Mouse (Mus musculus) kidney, postnatal 0 days (tissue): ENCODE results near the gene Trp53inp2. TPM values are rescaled to one million over a fixed set of nuclear protein-coding genes. Genes with fewer than 3 reads are reported as not detected.

ENCODE experiments used
- ATAC-seq: fragments of 200-750 bp; cut with Nextera tagmentation; replicated peaks from 2 replicates; pipeline ENCODE4 v1.8.0; 2017; ENCODE audit warnings: low read depth, moderate number of reproducible peaks, moderate TSS enrichment, moderate library complexity; ENCODE audit not compliant: low FRiP score
- DNase-seq: peaks from one replicate; pipeline ENCODE4 v3.0.0-alpha.2; 2016; ENCODE audit warnings: low spot score
- H3K27ac ChIP-seq: fragments of 300-500 bp; sonication (generic); 2 replicates; pipeline ENCODE4 v1.5.1; 2014; ENCODE audit warnings: mild to moderate bottlenecking
- H3K27me3 ChIP-seq: fragments of 300-500 bp; sonication (generic); 2 replicates; pipeline ENCODE4 v1.6.1; 2014; ENCODE audit warnings: low read length, mixed read lengths; ENCODE audit not compliant: insufficient read depth
- H3K36me3 ChIP-seq: fragments of 300-500 bp; sonication (generic); 2 replicates; pipeline ENCODE4 v1.6.1; 2014; ENCODE audit warnings: low read length, mixed read lengths; ENCODE audit not compliant: insufficient read depth
- H3K4me1 ChIP-seq: fragments of 300-500 bp; sonication (generic); replicated peaks from 2 replicates; pipeline ENCODE4 v1.6.1; 2014; ENCODE audit warnings: antibody characterized with exemption, low read length, mixed read lengths; ENCODE audit not compliant: insufficient read depth
- H3K4me2 ChIP-seq: fragments of 300-500 bp; sonication (generic); 2 replicates; pipeline ENCODE4 v1.6.1; 2014; ENCODE audit warnings: mild to moderate bottlenecking, low read length, moderate library complexity, mixed read lengths
- H3K4me3 ChIP-seq: fragments of 300-500 bp; sonication (generic); replicated peaks from 2 replicates; pipeline ENCODE4 v1.5.1; 2014; ENCODE audit warnings: low read depth, low read length
- H3K9ac ChIP-seq: fragments of 300-500 bp; sonication (generic); 2 replicates; pipeline ENCODE4 v1.6.1; 2014; ENCODE audit warnings: low read depth, low read length
- H3K9me3 ChIP-seq: fragments of 300-500 bp; sonication (generic); replicated peaks from 2 replicates; pipeline ENCODE4 v1.6.1; 2016; ENCODE audit warnings: low read length, inconsistent platforms, mixed read lengths
- CTCF ChIP-seq: IDR thresholded peaks from 2 replicates; pipeline ENCODE4 v1.5.1; 2016; ENCODE audit warnings: antibody characterized with exemption, low read depth, mild to moderate bottlenecking, moderate library complexity
- WGBS: fragments of 180-500 bp; shearing (Covaris S2); extraction: QIAGEN DNeasy Blood & Tissue Kit; methylation state at CpG from one replicate; pipeline ENCODE4 v1.1.7; 2014; 5-methylcytosine and 5-hydroxymethylcytosine counted together
- microRNA counts: library from miRNA; unstranded; fragments of <30 nt; microRNA quantifications from one replicate; lab custom pipeline; 2015
- microRNA-seq: library from miRNA; unstranded; fragments of <30 nt; microRNA quantifications from one replicate; pipeline ENCODE4, GENCODE M21; 2016
- polyA plus RNA-seq: library from polyadenylated mRNA; unstranded; fragments of >200 nt; fragmentation: Nextera tagmentation; extraction: Ambion mirVana; gene quantifications from 2 replicates; pipeline ENCODE4 v1.2.1, GENCODE M21; 2015

Gene Trp53inp2
- polyA plus RNA-seq, 1 experiment from 2014 or later, result 38.1 TPM

- TF ChIP-seq CTCF, result no peak
- Histone ChIP-seq H3K4me3 (no peak overlapping the region), H3K27ac (no peak overlapping the region), H3K9ac (no peak overlapping the region), H3K36me3 (peaks cover 25% of the 10 kb centered on the region), H3K27me3 (no peaks in the 10 kb centered on the region), H3K4me1 (no peaks in the 10 kb centered on the region), H3K4me2 (no peak overlapping the region), H3K9me3 (no peaks in the 10 kb centered on the region)
- no peak for DNase-seq
- 88% methylated on average over 5 of the region's 5 CpGs for WGBS
- ATAC-seq, result no peak
Observed at GRCm38 (mm10) chr2:155394586-155394985, 13.7 kb downstream of the Trp53inp2 start.

- TF ChIP-seq CTCF, result no peak
- H3K9ac ChIP-seq, result no peak overlapping the region
- H3K4me1 ChIP-seq, result no peaks in the 10 kb centered on the region
- H3K36me3 ChIP-seq, result peaks cover 34% of the 10 kb centered on the region; the same call in 1 of the 2 replicates
- ATAC-seq (no peak), DNase-seq (no peak)
- no peaks in the 10 kb centered on the region for H3K27me3 ChIP-seq
- H3K9me3 ChIP-seq, result no peaks in the 10 kb centered on the region
- H3K4me3 ChIP-seq, result no peak overlapping the region
- H3K27ac ChIP-seq, result no peak overlapping the region
- H3K4me2 ChIP-seq, result no peak overlapping the region
Observed at GRCm38 (mm10) chr2:155400276-155400675, 19.4 kb downstream of the Trp53inp2 start.

DNA sequence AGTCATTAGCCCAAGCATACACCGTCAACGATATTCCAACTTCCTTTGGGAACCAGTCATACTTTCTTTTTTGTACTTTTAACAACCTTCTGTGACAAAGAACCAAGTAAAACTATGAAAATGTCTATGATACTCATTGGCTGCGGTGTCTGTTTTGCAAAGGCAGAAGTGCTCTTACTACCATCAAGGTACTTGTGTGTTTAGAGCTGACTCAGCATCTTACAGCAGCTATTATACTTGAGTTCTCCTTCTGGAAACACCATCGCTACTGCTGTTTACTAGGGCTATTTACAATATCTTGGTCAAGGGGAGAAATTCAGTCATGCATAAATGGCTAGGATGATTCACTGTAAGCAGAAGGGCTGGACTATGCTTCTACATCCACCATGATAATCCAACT is 21.1 kb downstream of the Trp53inp2 start:
- no peak overlapping the region for H3K27ac ChIP-seq
- H3K4me2 ChIP-seq, result no peak overlapping the region
- H3K36me3 ChIP-seq, result peaks cover 43% of the 10 kb centered on the region
- 91% methylated on average over 4 of the region's 4 CpGs for WGBS
- H3K9me3 ChIP-seq, result no peaks in the 10 kb centered on the region
- H3K27me3 ChIP-seq, result no peaks in the 10 kb centered on the region
- DNase-seq (no peak), ATAC-seq (no peak)
- no peak overlapping the region for H3K9ac ChIP-seq
- no peaks in the 10 kb centered on the region for H3K4me1 ChIP-seq
- TF ChIP-seq CTCF, result no peak
- no peak overlapping the region for H3K4me3 ChIP-seq

- no peak for ATAC-seq
Observed at GRCm38 (mm10) chr2:155404635-155405034, 23.8 kb downstream of the Trp53inp2 start.

GRCm38 (mm10) chr2:155420911-155421310 is 40.1 kb downstream of the Trp53inp2 start:
- TF ChIP-seq CTCF, result no peak
- WGBS, result 78% methylated on average over 2 of the region's 2 CpGs
- ATAC-seq, result no peak
- no peak overlapping the region for H3K9ac ChIP-seq
- DNase-seq, result no peak
- H3K27ac ChIP-seq, result no peak overlapping the region
- H3K9me3 ChIP-seq, result no peaks in the 10 kb centered on the region
- no peaks in the 10 kb centered on the region for H3K27me3 ChIP-seq
- H3K4me3 ChIP-seq, result no peak overlapping the region
- H3K4me2 ChIP-seq, result no peak overlapping the region
- H3K4me1 ChIP-seq, result no peaks in the 10 kb centered on the region
- H3K36me3 ChIP-seq, result peaks cover 40% of the 10 kb centered on the region

More at GRCm38 (mm10) chr2:155404635-155405034, 23.8 kb downstream of the Trp53inp2 start:
- H3K4me3 ChIP-seq, result no peak overlapping the region
- WGBS, result 86% methylated on average over 1 of the region's 1 CpGs
- TF ChIP-seq CTCF, result no peak
- no peak overlapping the region for H3K4me2 ChIP-seq
- H3K9ac ChIP-seq, result no peak overlapping the region
- H3K9me3 ChIP-seq, result no peaks in the 10 kb centered on the region
- no peaks in the 10 kb centered on the region for H3K4me1 ChIP-seq
- DNase-seq, result no peak
- peaks cover 49% of the 10 kb centered on the region for H3K36me3 ChIP-seq
- no peaks in the 10 kb centered on the region for H3K27me3 ChIP-seq
- H3K27ac ChIP-seq, result no peak overlapping the region

DNA sequence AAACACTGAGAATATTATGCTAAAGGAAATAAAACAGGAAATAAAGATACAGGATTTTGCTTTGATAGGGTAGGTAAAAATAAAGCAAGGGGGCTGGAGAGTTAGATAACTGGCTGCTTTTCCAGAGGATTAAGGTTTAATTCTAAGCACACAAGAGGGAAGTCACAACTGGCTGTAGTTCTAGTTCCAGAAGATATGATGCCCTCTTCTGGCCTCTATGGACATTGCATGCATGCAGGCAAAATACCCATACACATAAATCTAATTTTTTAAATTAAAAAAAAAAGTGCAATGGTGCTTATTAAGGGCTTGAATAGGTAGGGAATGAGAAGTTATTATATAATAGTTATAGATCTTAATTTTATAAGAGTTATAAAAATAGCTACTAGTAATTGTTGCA is 55.6 kb downstream of the Trp53inp2 start:
- Histone ChIP-seq H3K4me1 (no peaks in the 10 kb centered on the region), H3K36me3 (peaks cover 23% of the 10 kb centered on the region), H3K4me2 (no peak overlapping the region), H3K9me3 (no peaks in the 10 kb centered on the region), H3K27me3 (no peaks in the 10 kb centered on the region), H3K9ac (no peak overlapping the region), H3K4me3 (no peak overlapping the region), H3K27ac (no peak overlapping the region)
- DNase-seq, result peak; percentile 18
- peak; percentile 52 for TF ChIP-seq CTCF
- ATAC-seq, result no peak

MicroRNAs within 50 kb of the gene (microRNA counts, 519-probe panel; counts per million panel counts)
- microRNA mmu-miR-695 (lab: Ali Mortazavi, UCI), result 330 counts per million, percentile 68 among the panel's probes with 10 or more counts

Small RNA genes lying within 50 kb of the gene (microRNA-seq; reads per million reads assigned to microRNA genes)
- not detected for gene Mir695

Other genes with a start within 250 kb of the Trp53inp2 start
- 28.6 and 31.9 TPM in 2 replicates for gene Itch, start 247.6 kb upstream of the Trp53inp2 start, polyA plus RNA-seq
- 373 and 405 TPM in 2 replicates for gene Dynlrb1, start 144.5 kb upstream of the Trp53inp2 start, polyA plus RNA-seq
- 176 and 185 TPM in 2 replicates for gene Map1lc3a, start 104.8 kb upstream of the Trp53inp2 start, polyA plus RNA-seq
- gene Pigu, start 23.6 kb upstream of the Trp53inp2 start, polyA plus RNA-seq, result 51.9 and 55.5 TPM in 2 replicates
- 19.0 and 19.6 TPM in 2 replicates for gene Ncoa6, start 92.8 kb downstream of the Trp53inp2 start, polyA plus RNA-seq
- 20.8 and 22.9 TPM in 2 replicates for gene Acss2, start 136.9 kb downstream of the Trp53inp2 start, polyA plus RNA-seq
- gene Ggt7, start 137.2 kb downstream of the Trp53inp2 start, polyA plus RNA-seq, result 2.0 TPM in 2 replicates
- 114 and 129 TPM in 2 replicates for gene Gss, start 211.8 kb downstream of the Trp53inp2 start, polyA plus RNA-seq
- 0.37 and 0.47 TPM in 2 replicates for gene Myh7b, start 230.2 kb downstream of the Trp53inp2 start, polyA plus RNA-seq